Mouse (Mus musculus): ENCODE data around the gene Tfdp1. TPM values are rescaled to one million over a fixed set of nuclear protein-coding genes. Genes with fewer than 3 reads are reported as not detected.

Gene Tfdp1
- polyA plus RNA-seq, 1 experiment from 2014 or later = 111 TPM

DNA sequence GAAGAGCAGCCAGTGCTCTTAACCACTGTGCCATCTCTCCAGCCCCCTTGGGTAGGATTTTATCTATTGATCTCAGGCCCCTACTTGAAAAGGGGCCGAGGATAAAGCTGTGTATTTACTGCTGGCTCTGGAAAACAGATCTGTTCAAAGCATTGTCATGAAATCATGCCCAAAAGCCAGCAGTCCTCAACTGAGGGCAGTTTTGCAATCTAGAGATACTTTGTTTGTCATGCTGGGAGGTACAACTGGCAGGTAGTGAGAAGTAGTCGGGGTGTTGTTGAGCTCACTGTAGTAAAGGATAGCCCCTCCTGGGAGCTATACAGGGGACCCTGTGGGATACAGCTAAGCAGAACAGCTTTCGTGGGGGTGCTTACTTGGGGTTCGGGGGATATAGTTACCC is 15.3 kb downstream of the Tfdp1 start:
- ATAC-seq = no peak
- Histone ChIP-seq H3K9me3 (no peaks in the 10 kb centered on the region), H3K9ac (replicated peaks) (no peak overlapping the region), H3K4me1 (replicated peaks) (no peaks in the 10 kb centered on the region), H3K4me2 (replicated peaks) (no peak overlapping the region), H3K27ac (no peak overlapping the region), H3K36me3 (peaks cover 92% of the 10 kb centered on the region), H3K4me3 (replicated peaks) (no peak overlapping the region), H3K27me3 (no peaks in the 10 kb centered on the region)
- 92% methylated on average over 4 of the region's 4 CpGs for WGBS

- 91% methylated on average over 6 of the region's 6 CpGs for WGBS
- Histone ChIP-seq H3K36me3 (peaks cover 92% of the 10 kb centered on the region), H3K27ac (no peak overlapping the region), H3K4me1 (replicated peaks) (no peaks in the 10 kb centered on the region), H3K9ac (replicated peaks) (no peak overlapping the region), H3K9me3 (no peaks in the 10 kb centered on the region), H3K27me3 (no peaks in the 10 kb centered on the region), H3K4me3 (replicated peaks) (no peak overlapping the region), H3K4me2 (replicated peaks) (no peak overlapping the region)
- ATAC-seq = no peak
Measured at GRCm38 (mm10) chr8:13356221-13356620, 17.7 kb downstream of the Tfdp1 start.

DNA sequence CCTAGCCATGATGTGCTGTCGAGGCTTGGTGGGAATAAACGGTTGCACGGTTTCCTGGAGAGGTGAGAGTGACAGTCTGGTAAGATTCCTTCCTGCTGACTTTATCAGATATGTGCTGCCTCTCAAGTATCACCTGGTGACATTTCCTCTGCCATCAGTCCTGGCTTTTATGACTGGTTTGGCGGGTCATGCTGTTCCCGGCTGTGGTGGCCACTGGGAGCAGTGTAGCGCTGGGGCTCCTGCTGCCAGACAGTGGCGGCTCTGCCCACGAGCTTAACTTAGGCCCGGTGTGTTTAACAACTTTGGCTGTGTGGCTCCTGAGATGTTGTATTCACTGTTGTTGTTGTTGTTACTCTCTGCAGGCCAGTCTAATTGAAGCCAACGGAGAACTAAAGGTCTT is 18.1 kb downstream of the Tfdp1 start:
- no peak overlapping the region for H3K4me2 ChIP-seq (replicated peaks)
- H3K9me3 ChIP-seq = no peaks in the 10 kb centered on the region
- no peaks in the 10 kb centered on the region for H3K4me1 ChIP-seq (replicated peaks)
- no peak overlapping the region for H3K4me3 ChIP-seq (replicated peaks)
- ATAC-seq = no peak
- no peaks in the 10 kb centered on the region for H3K27me3 ChIP-seq
- peaks cover 92% of the 10 kb centered on the region for H3K36me3 ChIP-seq
- H3K27ac ChIP-seq = no peak overlapping the region
- WGBS = 88% methylated on average over 10 of the region's 10 CpGs
- H3K9ac ChIP-seq (replicated peaks) = no peak overlapping the region

GRCm38 (mm10) chr8:13360213-13360612 is 21.7 kb downstream of the Tfdp1 start:
- H3K27me3 ChIP-seq = no peaks in the 10 kb centered on the region
- no peak overlapping the region for H3K4me3 ChIP-seq (replicated peaks)
- no peaks in the 10 kb centered on the region for H3K4me1 ChIP-seq (replicated peaks)
- 95% methylated on average over 7 of the region's 7 CpGs for whole genome bisulfite sequencing
- H3K9ac ChIP-seq (replicated peaks) = no peak overlapping the region
- no peaks in the 10 kb centered on the region for H3K9me3 ChIP-seq
- H3K27ac ChIP-seq = no peak overlapping the region
- no peak for ATAC-seq
- peaks cover 95% of the 10 kb centered on the region for H3K36me3 ChIP-seq
- H3K4me2 ChIP-seq (replicated peaks) = no peak overlapping the region

GRCm38 (mm10) chr8:13361865-13362264 is 23.3 kb downstream of the Tfdp1 start:
- Histone ChIP-seq H3K4me3 (replicated peaks) (no peak overlapping the region), H3K9me3 (no peaks in the 10 kb centered on the region), H3K27ac (no peak overlapping the region), H3K27me3 (no peaks in the 10 kb centered on the region), H3K9ac (replicated peaks) (no peak overlapping the region), H3K4me1 (replicated peaks) (no peaks in the 10 kb centered on the region), H3K4me2 (replicated peaks) (no peak overlapping the region), H3K36me3 (peaks cover 95% of the 10 kb centered on the region)
- ATAC-seq = no peak
- WGBS = 97% methylated on average over 6 of the region's 6 CpGs

DNA sequence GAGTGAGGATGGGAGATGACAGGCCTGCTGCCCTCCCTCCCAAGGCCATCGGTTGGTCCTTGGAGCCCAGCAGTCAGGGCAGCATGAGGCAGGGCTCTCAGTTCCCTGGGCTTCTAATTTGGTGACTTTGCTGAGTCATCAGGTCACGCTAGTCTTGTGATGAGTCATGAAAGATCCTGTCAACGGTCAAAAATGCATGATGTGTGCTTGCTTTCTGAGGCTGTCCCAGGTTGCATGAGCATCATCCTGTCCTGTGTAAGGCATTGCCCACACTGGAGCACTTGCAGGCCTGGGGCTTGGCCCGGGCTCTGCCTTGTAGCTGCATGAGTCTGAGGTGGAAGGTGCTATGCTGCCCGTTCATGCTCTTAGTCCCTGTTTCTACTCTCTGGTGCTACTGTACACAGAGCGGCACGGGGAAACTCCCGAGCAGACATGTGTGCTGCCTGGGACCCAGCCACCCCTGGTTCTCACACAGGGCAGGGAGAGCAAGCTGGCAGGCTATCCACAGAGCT is 34.7 kb downstream of the Tfdp1 start:
- Histone ChIP-seq H3K27ac (no peak overlapping the region), H3K4me2 (replicated peaks) (no peak overlapping the region), H3K9me3 (no peaks in the 10 kb centered on the region), H3K36me3 (peaks cover 90% of the 10 kb centered on the region), H3K4me1 (replicated peaks) (no peaks in the 10 kb centered on the region), H3K27me3 (no peaks in the 10 kb centered on the region), H3K4me3 (replicated peaks) (no peak overlapping the region), H3K9ac (replicated peaks) (no peak overlapping the region)
- no peak for ATAC-seq
- WGBS = 93% methylated on average over 8 of the region's 8 CpGs

- no peak overlapping the region for H3K4me2 ChIP-seq (replicated peaks)
- 89% methylated on average over 7 of the region's 7 CpGs for WGBS
- no peaks in the 10 kb centered on the region for H3K27me3 ChIP-seq
- no peaks in the 10 kb centered on the region for H3K9me3 ChIP-seq
- no peak overlapping the region for H3K27ac ChIP-seq
- no peak overlapping the region for H3K4me3 ChIP-seq (replicated peaks)
- H3K36me3 ChIP-seq = peaks cover 35% of the 10 kb centered on the region
- no peaks in the 10 kb centered on the region for H3K4me1 ChIP-seq (replicated peaks)
- H3K9ac ChIP-seq (replicated peaks) = no peak overlapping the region
- no peak for ATAC-seq
Measured at GRCm38 (mm10) chr8:13381630-13382029, 43.1 kb downstream of the Tfdp1 start.

DNA sequence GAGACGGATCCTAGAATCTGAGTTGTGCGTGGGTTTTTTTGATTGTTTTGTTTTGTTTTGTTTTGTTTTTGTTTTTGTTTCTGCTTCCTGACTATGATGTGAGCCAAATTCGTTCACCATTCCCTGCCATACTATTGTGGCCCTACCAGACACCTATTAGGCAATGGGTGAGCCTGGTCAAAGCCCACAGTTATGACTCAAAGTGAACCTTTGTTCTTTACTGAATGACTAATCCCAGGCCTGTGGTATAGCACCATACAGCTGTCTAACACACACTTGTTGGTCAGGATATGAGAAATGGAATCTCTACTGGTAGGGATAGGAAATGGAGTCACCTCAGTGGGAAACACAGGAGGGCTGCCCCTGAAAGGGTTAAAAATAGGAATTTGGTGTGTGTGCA is 44.0 kb downstream of the Tfdp1 start:
- Histone ChIP-seq H3K4me3 (replicated peaks) (no peak overlapping the region), H3K9me3 (no peaks in the 10 kb centered on the region), H3K4me1 (replicated peaks) (no peaks in the 10 kb centered on the region), H3K4me2 (replicated peaks) (no peak overlapping the region), H3K9ac (replicated peaks) (no peak overlapping the region), H3K27ac (no peak overlapping the region), H3K27me3 (no peaks in the 10 kb centered on the region), H3K36me3 (peaks cover 28% of the 10 kb centered on the region)
- no peak for ATAC-seq
- 91% methylated on average over 3 of the region's 3 CpGs for WGBS

- no peaks in the 10 kb centered on the region for H3K9me3 ChIP-seq
- H3K4me2 ChIP-seq (replicated peaks) = no peak overlapping the region
- H3K27ac ChIP-seq = no peak overlapping the region
- H3K27me3 ChIP-seq = no peaks in the 10 kb centered on the region
- H3K4me3 ChIP-seq (replicated peaks) = no peak overlapping the region
- 95% methylated on average over 4 of the region's 4 CpGs for WGBS
- H3K4me1 ChIP-seq (replicated peaks) = no peaks in the 10 kb centered on the region
- ATAC-seq = no peak
- peaks cover 26% of the 10 kb centered on the region for H3K36me3 ChIP-seq
- H3K9ac ChIP-seq (replicated peaks) = no peak overlapping the region
Measured at GRCm38 (mm10) chr8:13382999-13383398, 44.4 kb downstream of the Tfdp1 start.

DNA sequence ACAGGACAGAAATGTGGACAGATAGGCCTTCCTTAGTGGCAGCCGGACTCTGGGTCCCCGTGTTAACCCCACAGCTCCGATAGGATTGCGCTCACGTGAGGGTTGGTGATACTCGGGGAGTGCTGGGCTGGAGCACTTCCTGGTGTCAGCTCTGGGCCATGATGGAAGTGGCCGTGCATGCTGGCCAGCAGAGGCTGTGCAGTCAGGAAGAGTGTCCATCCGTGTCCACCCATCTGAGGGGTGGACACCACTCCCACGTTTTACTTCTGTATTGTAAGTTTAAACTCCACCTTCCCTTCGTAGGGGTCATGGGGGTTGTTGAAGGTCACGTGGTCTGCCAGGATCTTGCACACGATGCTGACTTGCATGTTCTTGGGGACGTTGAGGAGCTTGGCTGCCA is 47.8 kb downstream of the Tfdp1 start:
- 79% methylated on average over 13 of the region's 13 CpGs for WGBS
- no peak for ATAC-seq
- no peak overlapping the region for H3K27ac ChIP-seq
- H3K4me1 ChIP-seq (replicated peaks) = no peaks in the 10 kb centered on the region
- peaks cover 1% of the 10 kb centered on the region; the same call in 1 of the 2 replicates for H3K36me3 ChIP-seq
- H3K4me3 ChIP-seq (replicated peaks) = no peak overlapping the region
- H3K4me2 ChIP-seq (replicated peaks) = no peak overlapping the region
- H3K9me3 ChIP-seq = no peaks in the 10 kb centered on the region
- no peaks in the 10 kb centered on the region for H3K27me3 ChIP-seq
- no peak overlapping the region for H3K9ac ChIP-seq (replicated peaks)

DNA sequence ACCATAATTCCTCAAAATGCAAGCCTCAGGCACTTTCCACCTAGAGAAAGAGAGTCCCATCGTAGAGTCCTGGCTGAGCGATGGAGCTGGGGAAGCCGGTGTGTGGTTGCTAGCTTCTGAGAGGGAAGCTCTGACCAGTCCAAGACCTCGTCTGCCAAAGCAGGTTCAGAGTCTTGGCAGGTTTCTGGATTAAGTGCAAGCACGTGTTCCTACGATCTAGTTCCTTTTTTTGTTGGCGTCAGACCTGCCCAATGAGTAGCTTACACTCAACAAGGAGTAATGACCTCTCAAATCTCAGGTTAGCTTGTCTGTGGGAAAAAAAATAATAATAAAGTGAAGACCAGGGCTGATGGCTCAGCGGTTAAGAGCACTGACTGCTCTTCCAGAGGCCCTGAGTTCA is 49.2 kb downstream of the Tfdp1 start:
- 89% methylated on average over 8 of the region's 8 CpGs for WGBS
- Histone ChIP-seq H3K27ac (no peak overlapping the region), H3K4me2 (replicated peaks) (no peak overlapping the region), H3K27me3 (no peaks in the 10 kb centered on the region), H3K4me1 (replicated peaks) (no peaks in the 10 kb centered on the region), H3K4me3 (replicated peaks) (no peak overlapping the region), H3K9me3 (no peaks in the 10 kb centered on the region), H3K36me3 (no peaks in the 10 kb centered on the region), H3K9ac (replicated peaks) (no peak overlapping the region)
- ATAC-seq = no peak

DNA sequence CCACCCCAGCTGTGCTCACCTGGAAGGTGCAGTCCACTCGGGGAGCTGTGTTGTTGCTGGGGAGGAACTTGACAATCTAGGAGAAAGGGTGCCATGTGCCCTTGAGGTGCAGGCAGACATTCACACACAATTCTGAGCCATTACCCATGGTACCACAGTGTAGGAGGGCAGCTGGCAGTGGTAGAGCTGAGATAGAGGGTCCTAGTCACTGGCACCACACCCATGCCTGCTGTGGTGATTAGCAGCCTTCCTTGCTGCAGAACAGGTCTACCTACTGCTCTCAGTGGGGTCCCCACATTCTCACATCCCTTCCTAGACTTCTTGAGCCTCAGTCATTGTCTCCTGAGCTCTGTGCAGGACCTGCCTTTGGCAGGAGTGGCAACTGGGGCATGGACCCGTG is 50.2 kb downstream of the Tfdp1 start:
- 84% methylated on average over 2 of the region's 2 CpGs for WGBS
- Histone ChIP-seq H3K27me3 (no peaks in the 10 kb centered on the region), H3K4me1 (replicated peaks) (no peaks in the 10 kb centered on the region), H3K9me3 (no peaks in the 10 kb centered on the region), H3K36me3 (no peaks in the 10 kb centered on the region), H3K4me2 (replicated peaks) (no peak overlapping the region), H3K27ac (no peak overlapping the region), H3K4me3 (replicated peaks) (no peak overlapping the region), H3K9ac (replicated peaks) (no peak overlapping the region)
- ATAC-seq = no peak

- WGBS = 89% methylated on average over 7 of the region's 7 CpGs
- H3K4me1 ChIP-seq (replicated peaks) = no peaks in the 10 kb centered on the region
- H3K36me3 ChIP-seq = no peaks in the 10 kb centered on the region
- no peak for ATAC-seq
- H3K4me2 ChIP-seq (replicated peaks) = no peak overlapping the region
- H3K27me3 ChIP-seq = no peaks in the 10 kb centered on the region
- no peak overlapping the region for H3K9ac ChIP-seq (replicated peaks)
- H3K4me3 ChIP-seq (replicated peaks) = no peak overlapping the region
- no peak overlapping the region for H3K27ac ChIP-seq
- no peaks in the 10 kb centered on the region for H3K9me3 ChIP-seq
Measured at GRCm38 (mm10) chr8:13393869-13394268, 55.3 kb downstream of the Tfdp1 start.

Measured in midbrain, embryonic 13.5 days (tissue).